Mouse (Mus musculus): ENCODE measurements around the gene Pds5a. TPM values are rescaled to one million over a fixed set of nuclear protein-coding genes. Genes with fewer than 3 reads are reported as not detected.
A peak's percentile ranks its signal among the peaks of the same experiment; 100 is the strongest.
"Not testable (repeated sequence)": the region's sequence is repeated elsewhere in the genome, so short reads cannot be mapped to it uniquely, and the experiment has no call there.

Gene Pds5a
- 78.0 and 98.1 TPM in 2 replicates for polyA plus RNA-seq (2016; fragmentation: Nextera tagmentation; extraction: Ambion mirVana)

DNA sequence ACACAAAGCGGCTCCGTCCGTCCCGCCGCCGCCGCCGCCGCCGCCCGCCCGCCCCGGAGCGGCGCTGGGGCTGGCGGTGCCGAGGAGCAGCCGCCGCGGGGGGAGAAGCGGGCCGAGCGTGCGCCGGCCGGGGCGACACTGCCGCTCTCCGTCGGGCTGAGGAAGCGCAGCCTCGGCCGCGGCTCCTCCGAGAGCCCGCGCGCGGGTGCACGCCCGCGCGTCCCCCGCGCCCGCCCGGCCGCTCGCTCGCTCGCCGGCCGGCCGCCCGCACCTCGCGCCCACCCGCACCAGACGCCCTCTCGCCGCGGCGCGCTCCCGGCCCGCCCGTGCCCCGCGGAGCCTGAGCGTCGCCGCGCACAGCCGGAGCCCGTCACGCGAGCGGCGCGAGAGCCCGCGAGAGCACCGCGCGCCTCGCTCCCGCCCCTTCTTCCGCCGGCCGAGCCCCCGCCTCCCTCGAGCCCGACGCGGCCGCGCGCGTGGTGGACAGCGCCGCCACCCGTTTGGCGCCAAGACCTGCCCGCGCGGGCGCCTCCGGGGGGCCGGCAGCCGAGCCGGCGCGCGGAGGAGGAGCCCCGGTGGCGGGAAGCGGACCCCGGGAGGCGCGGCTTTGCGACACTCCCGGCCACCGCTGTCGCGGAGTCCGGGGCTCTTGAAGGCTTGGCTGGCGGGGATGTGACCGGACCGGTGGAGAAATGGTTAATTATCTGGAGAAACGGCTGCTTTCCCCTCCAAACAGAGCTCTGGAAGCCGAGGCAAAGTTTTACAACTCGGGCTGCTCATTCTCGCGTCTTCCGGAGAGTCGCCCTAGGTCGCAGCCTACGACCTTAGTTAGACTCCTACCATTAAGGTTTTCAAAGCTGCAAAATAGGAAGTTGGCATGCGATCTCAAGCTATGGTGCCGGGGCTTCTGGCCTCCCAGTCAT, at the start of gene Pds5a:
Gene Pds5a (minus strand): TSS at position 438 of the 923 bp plus-strand sequence.
- peaks cover 22% of the 10 kb centered on the region for H3K36me3 ChIP-seq
- H3K27ac ChIP-seq, result peak within 1 kb of the TSS; percentile 99
- peak within 1 kb of the TSS; percentile 97 for H3K4me3 ChIP-seq
- 3% methylated on average over 108 of the region's 140 CpGs for WGBS
- H3K9me3 ChIP-seq, result no peaks in the 10 kb centered on the region
- H3K4me1 ChIP-seq (replicated peaks), result peaks cover 24% of the 10 kb centered on the region
- H3K27me3 ChIP-seq (ENCODE audit: insufficient read depth, poor library complexity, severe bottlenecking), result no peaks in the 10 kb centered on the region
- DNase-seq (ENCODE audit: low spot score), result peak; percentile 89

DNA sequence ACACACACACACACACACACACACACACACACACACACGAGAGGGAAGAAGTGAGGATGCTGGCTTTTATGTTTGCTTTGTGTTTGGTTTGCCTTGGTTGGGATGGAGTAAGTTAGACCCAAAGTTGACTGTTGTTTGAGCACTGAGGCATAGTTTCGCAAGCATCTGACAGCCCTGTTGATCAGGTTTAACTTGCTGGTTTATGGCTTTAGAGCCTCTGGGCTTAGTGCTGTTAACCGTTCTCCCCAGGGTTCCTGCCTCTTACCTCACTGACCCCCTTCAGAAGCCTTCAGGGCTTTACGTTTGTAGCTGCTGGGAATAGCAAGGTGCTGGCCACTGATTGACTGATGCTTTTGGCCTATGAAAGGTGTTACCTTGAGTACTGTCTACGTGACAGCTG, 48.8 kb upstream of the Pds5a start:
- no peaks in the 10 kb centered on the region for H3K27me3 ChIP-seq (ENCODE audit: insufficient read depth, poor library complexity, severe bottlenecking)
- no peak overlapping the region for H3K4me3 ChIP-seq
- WGBS, result 82% methylated on average over 5 of the region's 5 CpGs
- DNase-seq (ENCODE audit: low spot score), result no peak
- H3K4me1 ChIP-seq (replicated peaks), result peaks cover 12% of the 10 kb centered on the region
- H3K36me3 ChIP-seq, result no peaks in the 10 kb centered on the region
- H3K27ac ChIP-seq, result no peak overlapping the region
- H3K9me3 ChIP-seq, result no peaks in the 10 kb centered on the region

DNA sequence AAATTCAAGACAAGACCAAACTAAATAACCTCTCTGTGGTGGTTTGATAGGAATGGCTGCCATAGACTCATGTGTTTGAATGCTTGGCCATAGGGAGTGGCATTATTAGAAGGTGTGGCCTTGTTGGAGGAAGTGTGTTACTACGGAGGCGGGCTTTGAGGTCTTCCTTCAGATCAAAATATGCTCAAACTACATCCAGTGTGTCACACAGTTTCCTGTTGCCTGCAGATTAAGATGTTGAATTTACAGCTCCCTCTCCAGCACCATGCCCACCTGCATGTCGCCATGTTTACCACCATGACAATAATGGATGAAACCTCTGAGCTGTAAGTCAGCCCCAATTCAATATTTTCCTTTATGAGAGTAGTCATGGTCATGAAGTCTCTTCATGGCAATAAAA, 41.3 kb upstream of the Pds5a start:
- Histone ChIP-seq H3K9me3 (no peaks in the 10 kb centered on the region; the same call in 1 of the 2 replicates), H3K36me3 (no peaks in the 10 kb centered on the region), H3K4me1 (replicated peaks) (no peaks in the 10 kb centered on the region), H3K4me3 (no peak overlapping the region), H3K27ac (no peak overlapping the region), H3K27me3 (ENCODE audit: insufficient read depth, poor library complexity, severe bottlenecking) (no peaks in the 10 kb centered on the region)
- DNase-seq (ENCODE audit: low spot score), result no peak
- WGBS, result 97% methylated on average over 3 of the region's 3 CpGs

DNA sequence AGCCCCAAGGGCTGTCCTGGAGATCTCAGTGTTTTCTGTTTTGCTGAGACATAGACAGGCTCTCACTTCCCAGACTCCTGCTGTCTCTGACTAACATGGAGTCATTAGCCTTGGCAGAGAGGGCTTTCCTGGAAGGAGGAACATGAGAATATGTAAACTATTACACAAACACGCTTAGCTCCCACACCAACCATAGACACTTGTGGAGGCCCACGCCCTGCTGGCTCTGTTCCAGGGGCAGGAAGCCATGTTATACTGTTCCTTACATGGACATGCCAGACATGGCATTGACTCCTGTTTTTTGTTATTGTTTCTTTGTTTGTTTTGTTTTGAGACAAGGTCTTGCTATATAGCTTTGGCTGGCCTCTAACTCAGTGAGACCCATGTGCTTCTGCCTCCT, 37.5 kb upstream of the Pds5a start:
- Histone ChIP-seq H3K36me3 (no peaks in the 10 kb centered on the region), H3K27ac (no peak overlapping the region), H3K4me3 (no peak overlapping the region), H3K4me1 (replicated peaks) (no peaks in the 10 kb centered on the region), H3K9me3 (no peaks in the 10 kb centered on the region; the same call in 1 of the 2 replicates), H3K27me3 (ENCODE audit: insufficient read depth, poor library complexity, severe bottlenecking) (no peaks in the 10 kb centered on the region)
- WGBS, result 87% methylated on average over 2 of the region's 2 CpGs
- no peak for DNase-seq (ENCODE audit: low spot score)

DNA sequence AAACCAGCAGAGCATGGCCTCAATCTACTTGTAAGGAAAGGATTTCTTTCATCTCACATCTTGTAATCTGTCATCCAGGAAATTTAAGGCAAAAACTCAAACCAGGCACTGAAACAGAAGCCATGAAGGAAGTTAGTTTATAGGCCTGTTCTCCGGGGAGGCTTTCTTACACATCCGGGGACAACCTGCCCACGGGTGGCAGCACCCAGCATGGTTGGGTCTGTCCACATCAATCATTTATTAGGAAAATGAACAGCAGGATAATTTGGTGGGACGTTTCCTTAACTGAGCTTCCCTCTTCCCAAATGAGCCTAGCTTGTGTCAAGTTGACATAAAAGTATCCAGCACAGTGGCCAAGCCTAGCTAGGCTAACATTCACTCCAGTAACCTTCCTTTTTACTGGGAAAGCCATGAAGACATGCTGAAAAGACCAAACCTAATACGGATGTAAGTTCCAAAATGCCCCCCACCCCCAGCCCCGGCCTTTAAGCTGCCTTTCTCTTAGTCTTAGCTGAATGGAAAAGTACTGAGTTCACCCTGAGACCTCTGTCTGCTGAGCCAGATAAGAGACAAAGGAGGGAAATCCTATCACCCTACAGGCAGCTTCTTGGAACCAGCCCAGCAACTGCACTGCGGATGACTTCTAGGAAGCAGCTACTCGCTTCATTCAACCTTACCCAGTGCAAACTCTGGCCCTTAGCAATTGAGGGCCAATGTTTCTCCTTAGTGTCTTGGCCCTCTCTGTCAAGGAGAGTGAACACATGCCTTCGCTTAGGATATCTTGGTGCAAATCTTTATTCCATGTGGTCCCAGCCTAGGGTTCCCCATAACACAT, 33.3 kb upstream of the Pds5a start:
- H3K9me3 ChIP-seq, result no peaks in the 10 kb centered on the region; the same call in 1 of the 2 replicates
- H3K4me3 ChIP-seq, result no peak overlapping the region
- peak overlapping the region; percentile 19 for H3K27ac ChIP-seq
- no peaks in the 10 kb centered on the region for H3K27me3 ChIP-seq (ENCODE audit: insufficient read depth, poor library complexity, severe bottlenecking)
- WGBS, result 65% methylated on average over 9 of the region's 9 CpGs
- no peaks in the 10 kb centered on the region for H3K4me1 ChIP-seq (replicated peaks)
- no peaks in the 10 kb centered on the region for H3K36me3 ChIP-seq
- DNase-seq (ENCODE audit: low spot score), result no peak

DNA sequence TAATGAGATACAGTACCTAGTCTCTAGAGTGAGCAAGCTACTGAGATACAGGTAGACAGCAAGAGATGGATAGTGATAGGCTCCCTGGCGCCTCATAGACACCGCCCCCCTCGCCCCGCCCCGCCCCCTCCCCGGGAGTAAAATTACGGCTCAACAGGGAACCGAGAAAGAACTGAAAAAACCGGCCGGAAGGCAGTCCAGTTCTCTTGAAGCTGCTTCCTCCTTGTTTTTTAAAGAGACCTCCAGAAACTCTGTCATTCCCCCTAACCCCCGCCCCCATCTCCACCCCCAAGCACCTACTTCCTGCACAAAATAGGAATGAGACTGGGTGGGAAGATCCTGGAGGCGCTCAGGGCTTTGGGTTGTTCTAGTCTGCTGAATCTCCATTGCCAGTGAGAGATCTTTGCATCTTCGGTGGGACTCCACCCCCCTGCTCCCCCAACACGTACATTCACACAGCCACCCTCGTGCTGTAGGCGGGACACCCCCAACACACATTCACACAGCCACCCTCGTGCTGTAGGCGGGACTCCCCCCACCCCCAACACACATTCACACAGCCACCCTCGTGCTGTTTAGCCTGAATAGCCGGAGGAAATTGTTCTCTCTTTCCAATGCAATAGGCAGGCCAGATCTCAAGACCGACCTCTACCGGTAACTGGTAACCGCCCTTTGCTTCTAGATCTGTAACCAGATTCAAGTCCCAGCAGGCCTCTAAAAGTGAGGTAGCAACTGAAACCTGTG, 26.4 kb upstream of the Pds5a start:
- peak overlapping the region; percentile 54 for H3K4me3 ChIP-seq
- under 1% methylated on average over 23 of the region's 23 CpGs for WGBS
- no peaks in the 10 kb centered on the region for H3K36me3 ChIP-seq
- DNase-seq (ENCODE audit: low spot score), result peak; percentile 65
- peak overlapping the region; percentile 87 for H3K27ac ChIP-seq
- H3K9me3 ChIP-seq, result no peaks in the 10 kb centered on the region
- H3K4me1 ChIP-seq (replicated peaks), result peaks cover 10% of the 10 kb centered on the region
- no peaks in the 10 kb centered on the region for H3K27me3 ChIP-seq (ENCODE audit: insufficient read depth, poor library complexity, severe bottlenecking)

DNA sequence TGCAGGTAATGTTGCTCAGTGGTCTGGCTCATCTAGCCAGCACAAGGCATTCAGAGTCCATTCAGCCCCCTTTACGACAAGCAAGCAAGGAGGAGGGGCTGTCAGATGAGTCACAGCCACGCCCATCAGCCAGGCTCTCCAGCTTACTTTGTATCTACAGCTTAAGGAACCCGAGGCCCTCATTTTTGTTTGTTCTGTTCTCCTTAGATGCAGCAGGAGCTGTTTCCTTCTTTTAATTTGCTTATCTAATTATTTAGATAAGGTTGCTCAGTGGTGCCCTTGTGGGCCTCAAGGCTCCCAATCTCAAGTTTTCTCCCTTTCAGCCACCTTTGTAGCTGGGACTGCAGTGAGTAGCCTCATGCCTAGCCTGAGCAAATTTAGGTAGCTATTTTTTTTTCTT, 20.3 kb upstream of the Pds5a start:
- Histone ChIP-seq H3K4me1 (replicated peaks) (no peaks in the 10 kb centered on the region), H3K9me3 (no peaks in the 10 kb centered on the region), H3K27me3 (ENCODE audit: insufficient read depth, poor library complexity, severe bottlenecking) (no peaks in the 10 kb centered on the region), H3K36me3 (no peaks in the 10 kb centered on the region), H3K27ac (no peak overlapping the region), H3K4me3 (no peak overlapping the region)
- DNase-seq (ENCODE audit: low spot score), result no peak
- WGBS, result 39% methylated on average over 3 of the region's 3 CpGs

DNA sequence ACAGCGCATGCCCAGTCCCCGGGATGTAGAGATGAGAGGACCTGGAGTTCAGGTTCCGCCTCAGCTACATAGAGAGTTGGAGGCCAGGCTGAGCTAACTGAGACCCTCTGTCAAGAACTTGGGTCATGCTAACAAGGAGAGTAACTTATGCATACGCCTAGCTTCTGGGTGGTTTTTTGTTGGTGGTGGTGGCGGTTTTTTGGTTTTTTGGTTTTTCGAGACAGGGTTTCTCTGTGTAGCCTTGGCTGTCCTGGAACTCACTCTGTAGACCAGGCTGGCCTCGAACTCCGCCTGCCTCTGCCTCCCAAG, 19.8 kb upstream of the Pds5a start:
- not testable (repeated sequence) for DNase-seq (ENCODE audit: low spot score); H3K27me3 ChIP-seq (ENCODE audit: insufficient read depth, poor library complexity, severe bottlenecking); H3K36me3 ChIP-seq; H3K4me3 ChIP-seq; H3K27ac ChIP-seq; H3K9me3 ChIP-seq; H3K4me1 ChIP-seq (replicated peaks)
- 92% methylated on average over 8 of the region's 8 CpGs for WGBS

DNA sequence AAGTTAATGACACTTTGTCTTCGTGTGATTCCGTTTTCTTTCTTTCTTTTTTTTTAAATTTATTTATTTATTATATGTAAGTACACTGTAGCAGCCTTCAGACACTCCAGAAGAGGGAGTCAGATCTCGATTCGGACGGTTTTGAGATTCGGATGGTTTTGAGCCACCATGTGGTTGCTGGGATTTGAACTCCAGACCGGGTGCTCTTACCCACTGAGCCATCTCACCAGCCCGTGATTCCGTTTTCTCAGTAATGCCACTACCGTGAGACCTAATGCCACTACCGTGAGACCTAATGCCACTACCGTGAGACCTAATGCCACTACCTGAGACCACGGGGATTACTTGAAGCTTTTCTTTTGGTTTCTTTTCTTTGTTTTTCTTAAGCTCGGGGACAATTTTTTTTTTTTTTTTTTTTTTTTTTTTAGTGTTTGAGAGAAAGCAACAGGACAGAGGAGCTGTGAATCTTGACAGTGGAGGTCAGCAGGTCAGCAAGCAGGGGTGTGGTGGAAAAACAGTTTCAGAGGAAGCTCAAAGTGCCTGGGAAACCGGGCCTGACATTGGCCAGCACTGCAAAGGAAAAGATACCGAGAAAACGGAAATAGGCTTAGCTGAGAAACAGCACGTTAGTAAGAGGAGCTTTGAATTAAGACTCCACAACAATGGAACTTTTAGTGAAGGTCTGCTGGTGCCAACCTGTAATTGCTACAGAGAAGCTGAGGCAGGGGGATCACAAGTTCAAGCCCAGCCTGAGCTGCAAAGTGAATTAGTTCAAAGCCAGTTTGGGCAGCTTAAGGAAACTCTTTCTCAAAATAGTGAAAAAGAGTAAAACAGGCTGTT, 19.2 kb upstream of the Pds5a start:
- no peak for DNase-seq (ENCODE audit: low spot score)
- WGBS, result 84% methylated on average over 18 of the region's 18 CpGs
- H3K4me3 ChIP-seq, result no peak overlapping the region
- no peak overlapping the region for H3K27ac ChIP-seq
- no peaks in the 10 kb centered on the region for H3K9me3 ChIP-seq
- no peaks in the 10 kb centered on the region for H3K36me3 ChIP-seq
- H3K4me1 ChIP-seq (replicated peaks), result no peaks in the 10 kb centered on the region
- no peaks in the 10 kb centered on the region for H3K27me3 ChIP-seq (ENCODE audit: insufficient read depth, poor library complexity, severe bottlenecking)

DNA sequence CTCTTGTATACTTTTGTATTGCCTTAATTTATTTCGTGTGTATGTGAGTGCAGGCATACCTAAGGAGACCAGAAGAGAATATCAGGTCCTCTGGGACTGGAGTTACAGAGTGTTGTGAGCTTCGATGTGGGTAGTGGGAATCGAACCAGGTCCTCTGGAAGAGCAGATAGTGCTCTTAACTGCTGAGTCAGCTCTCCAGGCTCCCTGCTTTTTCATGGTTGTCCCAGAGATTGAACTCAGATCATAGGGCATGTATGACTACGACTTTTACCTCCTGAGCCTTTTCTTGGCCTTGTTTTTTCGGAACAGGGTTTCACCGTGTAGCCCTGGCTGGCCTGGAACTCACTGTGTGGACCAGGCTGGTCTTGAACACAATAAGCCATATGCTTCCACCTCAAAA, 17.0 kb upstream of the Pds5a start:
- Histone ChIP-seq H3K27ac (no peak overlapping the region), H3K36me3 (no peaks in the 10 kb centered on the region), H3K4me3 (no peak overlapping the region), H3K4me1 (replicated peaks) (no peaks in the 10 kb centered on the region), H3K27me3 (ENCODE audit: insufficient read depth, poor library complexity, severe bottlenecking) (no peaks in the 10 kb centered on the region), H3K9me3 (no peaks in the 10 kb centered on the region)
- DNase-seq (ENCODE audit: low spot score), result no peak
- WGBS, result 89% methylated on average over 6 of the region's 6 CpGs

DNA sequence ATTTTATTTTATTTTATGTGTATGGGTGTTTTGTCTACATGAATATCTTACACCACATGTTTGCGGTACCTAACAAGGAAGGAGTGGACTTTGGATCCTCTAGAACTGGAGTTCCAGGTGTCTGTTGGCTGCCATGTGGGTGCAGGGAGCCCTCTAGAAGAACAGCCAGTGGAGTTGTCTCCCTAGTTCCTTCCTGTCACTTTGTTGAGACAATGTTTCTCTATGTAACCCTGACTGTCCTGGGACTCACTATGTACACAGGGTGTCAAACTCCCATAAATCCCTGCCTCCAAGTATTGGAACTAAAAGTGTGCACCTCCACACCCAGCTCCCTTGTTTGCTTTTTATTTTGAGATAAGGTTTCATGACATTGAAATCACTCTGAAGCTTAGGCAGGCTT, 13.4 kb upstream of the Pds5a start:
- H3K36me3 ChIP-seq, result no peaks in the 10 kb centered on the region
- no peaks in the 10 kb centered on the region for H3K9me3 ChIP-seq
- H3K27me3 ChIP-seq (ENCODE audit: insufficient read depth, poor library complexity, severe bottlenecking), result no peaks in the 10 kb centered on the region
- no peak overlapping the region for H3K4me3 ChIP-seq
- 96% methylated on average over 1 of the region's 1 CpGs for WGBS
- H3K4me1 ChIP-seq (replicated peaks), result no peaks in the 10 kb centered on the region
- H3K27ac ChIP-seq, result no peak overlapping the region
- DNase-seq (ENCODE audit: low spot score), result no peak

DNA sequence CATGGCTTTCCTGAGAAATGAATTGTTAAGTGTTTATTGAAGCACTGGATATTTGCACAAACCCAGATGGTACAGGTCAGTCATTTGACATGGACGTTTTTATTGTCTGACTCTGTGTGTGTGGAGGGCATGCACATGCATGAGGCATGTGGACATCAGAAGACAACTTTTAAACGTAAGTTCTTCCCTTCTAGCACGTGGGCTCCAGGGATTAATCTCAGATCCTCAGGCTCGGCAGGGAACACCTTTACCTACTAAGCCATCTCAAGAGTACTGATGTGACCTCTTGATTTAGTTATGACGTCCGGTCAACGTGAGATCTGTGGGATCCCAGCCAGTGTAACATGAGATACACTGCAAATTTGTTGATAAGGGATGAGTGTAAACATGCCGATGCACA, 12.2 kb upstream of the Pds5a start:
- Histone ChIP-seq H3K27ac (no peak overlapping the region), H3K4me1 (replicated peaks) (no peaks in the 10 kb centered on the region), H3K9me3 (no peaks in the 10 kb centered on the region), H3K27me3 (ENCODE audit: insufficient read depth, poor library complexity, severe bottlenecking) (no peaks in the 10 kb centered on the region), H3K4me3 (no peak overlapping the region), H3K36me3 (no peaks in the 10 kb centered on the region)
- DNase-seq (ENCODE audit: low spot score), result no peak
- WGBS, result 78% methylated on average over 8 of the region's 8 CpGs

Measured in hindbrain, embryonic 10.5 days (tissue).